Mouse (Mus musculus) ovary, adult 18-20 months (tissue): ENCODE results near the gene Myd88.
A peak's percentile ranks its signal among the peaks of the same experiment; 100 is the strongest.
"Not testable (repeated sequence)": the region's sequence is repeated elsewhere in the genome, so short reads cannot be mapped to it uniquely, and the experiment has no call there.

ENCODE experiments used
- DNase-seq: peaks from one replicate; pipeline ENCODE4 v3.0.0; 2022; ENCODE audit warnings: low spot score, mixed read lengths

Gene Myd88

DNA sequence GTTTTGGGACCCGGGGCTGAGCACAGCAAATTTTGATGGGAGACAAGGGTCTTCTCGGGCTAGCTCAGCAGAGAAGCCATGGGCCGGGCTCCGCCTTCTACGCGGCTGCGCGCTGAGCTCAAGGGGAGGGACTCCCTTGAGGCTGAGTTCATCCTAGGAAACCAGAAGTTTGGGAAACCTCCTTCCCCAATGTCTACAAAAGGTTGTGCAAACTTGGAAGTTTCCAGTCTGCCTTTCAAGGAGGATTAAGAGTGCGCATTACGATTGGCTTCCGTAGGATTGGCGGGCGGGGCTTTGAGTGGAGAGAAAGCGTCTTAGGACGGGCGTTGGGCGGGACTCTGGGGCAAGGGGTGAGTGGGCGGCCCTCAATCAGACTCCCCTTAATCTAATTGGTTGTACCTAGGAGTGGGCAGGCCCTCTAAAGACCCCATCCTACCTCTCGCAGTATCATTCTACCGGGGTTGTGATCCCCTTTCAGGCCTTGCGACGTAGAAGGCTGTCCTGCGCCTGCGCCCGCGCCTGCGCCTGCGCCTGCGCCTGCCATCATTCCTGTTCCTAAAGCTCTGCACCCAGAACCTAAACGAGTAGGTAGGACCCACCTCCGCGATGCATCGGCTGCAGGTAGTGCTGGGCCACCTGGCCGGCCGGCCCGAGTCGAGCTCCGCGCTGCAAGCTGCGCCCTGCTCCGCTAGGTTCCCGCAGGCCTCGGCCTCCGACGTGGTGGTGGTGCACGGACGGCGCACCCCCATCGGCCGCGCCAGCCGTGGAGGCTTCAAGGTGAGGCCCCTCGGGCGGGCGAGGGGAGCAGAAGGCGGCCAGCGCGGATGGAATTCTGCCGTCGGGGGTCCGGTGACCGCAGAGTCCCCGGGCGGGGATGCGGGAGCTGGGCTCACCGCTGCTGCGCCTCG is at the start of gene Myd88:
Gene Myd88 (minus strand): TSS at position 503 of the 908 bp plus-strand sequence.
- DNase-seq, result peak; percentile 97

DNA sequence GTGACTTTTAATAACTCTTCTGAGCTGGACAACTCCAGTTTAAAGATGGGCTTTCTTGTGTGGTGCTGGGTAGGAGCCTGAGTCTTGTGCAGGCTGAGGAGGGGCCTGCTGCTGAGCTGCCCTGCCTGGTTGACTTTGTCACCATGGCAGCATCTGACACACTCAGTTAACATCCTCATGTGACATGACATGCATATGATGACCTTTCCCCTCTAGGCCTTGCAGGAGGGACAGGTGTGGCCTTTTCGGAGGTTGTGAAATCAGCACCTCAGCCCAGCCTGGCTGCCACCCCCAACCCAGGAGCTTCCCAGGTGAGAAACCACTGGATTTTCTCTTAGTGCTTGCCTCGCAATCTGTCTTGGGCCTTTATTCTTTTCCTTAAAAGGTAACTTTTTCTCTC is 49.0 kb upstream of the Myd88 start:
- DNase-seq, result no peak

DNA sequence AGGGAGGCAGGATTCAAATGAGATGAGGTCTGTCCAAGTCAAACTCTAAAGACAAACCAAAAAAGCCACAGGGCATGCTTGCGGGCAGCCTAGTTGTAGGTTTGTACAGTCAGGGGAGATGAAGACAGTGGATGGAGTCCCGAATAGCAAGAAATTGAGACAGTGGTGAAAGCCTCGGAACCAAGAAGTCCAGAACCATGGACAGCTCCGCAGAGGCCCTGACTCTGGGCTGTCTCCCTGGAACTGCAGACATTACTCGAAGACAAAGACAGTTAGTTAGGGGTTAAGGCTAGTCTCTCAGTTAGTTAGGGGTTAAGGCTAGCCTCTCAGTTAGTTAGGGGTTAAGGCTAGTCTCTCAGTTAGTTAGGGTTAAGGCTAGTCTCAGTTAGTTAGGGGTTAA is 47.7 kb upstream of the Myd88 start:
- no peak for DNase-seq

DNA sequence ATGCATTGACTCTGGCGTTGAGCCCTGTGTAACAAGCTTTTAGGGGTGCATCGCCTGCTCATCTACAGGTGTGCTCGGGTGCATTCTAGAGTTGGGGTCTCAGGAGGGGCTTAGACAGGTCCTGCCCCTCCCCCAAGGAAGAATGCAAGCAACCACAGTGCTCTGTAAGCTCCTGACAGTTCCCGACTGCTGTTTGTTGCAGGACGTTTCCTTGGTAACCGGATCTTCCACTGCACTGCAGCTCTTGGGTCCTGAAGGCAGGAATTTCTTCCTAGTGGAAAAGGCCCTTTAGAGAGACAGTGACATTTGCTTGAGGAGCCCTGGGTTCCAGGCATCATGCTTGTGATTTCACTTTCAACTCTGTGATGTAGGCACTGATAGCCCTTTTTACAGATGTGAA is 41.4 kb upstream of the Myd88 start:
- no peak for DNase-seq

DNA sequence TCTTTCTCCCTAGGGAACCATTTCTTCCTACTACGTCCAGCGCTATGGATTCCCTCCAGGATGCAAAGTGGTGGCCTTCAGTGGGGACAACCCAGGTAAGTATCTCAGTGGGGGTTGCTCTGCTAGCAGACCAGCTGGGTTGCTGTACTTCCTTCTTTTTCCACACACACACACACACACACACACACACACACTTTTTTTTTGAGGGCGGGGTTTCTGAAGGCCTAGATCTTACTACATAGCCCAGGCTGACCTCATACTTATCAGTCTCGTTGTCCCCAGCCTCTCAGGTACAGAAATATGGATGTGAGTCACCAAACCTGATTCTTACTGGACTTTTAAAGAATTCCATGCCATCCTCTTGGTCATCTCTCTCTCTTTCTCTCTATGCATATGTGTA is 37.0 kb upstream of the Myd88 start:
- DNase-seq, result no peak

DNA sequence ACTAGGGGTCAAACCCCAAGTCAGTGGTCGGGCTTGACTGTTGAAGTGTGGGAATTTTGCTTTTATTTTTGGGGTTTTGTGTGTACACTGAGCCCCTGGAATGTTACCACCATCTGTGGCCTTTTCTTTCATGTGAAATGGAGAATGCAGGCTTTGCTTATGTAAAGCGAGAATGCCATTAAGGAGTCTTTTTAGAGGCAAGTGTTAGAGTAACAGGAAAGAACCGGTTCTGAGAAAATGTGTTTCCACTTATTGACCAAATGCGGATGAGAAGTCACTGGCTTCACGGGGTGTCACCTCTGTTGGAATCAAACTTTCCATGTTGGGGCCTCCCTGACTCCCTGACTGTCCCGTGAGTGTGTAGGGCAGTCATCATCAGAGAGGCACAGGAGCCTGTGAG is 34.3 kb upstream of the Myd88 start:
- no peak for DNase-seq

DNA sequence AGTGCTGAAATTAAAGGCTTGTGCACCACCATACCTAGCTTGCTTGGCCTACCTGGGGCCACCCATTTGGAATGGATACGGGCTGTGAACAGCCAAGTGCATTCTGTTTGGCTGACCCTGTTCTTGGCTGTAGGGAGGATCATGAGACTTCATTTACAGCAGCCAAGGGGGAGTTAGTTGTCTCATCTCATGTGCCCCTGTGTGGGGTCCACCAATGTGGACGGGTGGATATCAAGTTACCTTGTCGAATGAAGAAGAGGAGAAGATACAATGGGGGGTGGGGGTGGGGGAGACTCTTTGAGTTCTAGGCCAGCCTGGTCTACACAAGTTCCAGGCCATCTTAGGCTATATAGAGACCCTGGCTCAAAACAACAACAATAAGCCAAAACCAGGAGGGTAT is 33.8 kb upstream of the Myd88 start:
- no peak for DNase-seq

DNA sequence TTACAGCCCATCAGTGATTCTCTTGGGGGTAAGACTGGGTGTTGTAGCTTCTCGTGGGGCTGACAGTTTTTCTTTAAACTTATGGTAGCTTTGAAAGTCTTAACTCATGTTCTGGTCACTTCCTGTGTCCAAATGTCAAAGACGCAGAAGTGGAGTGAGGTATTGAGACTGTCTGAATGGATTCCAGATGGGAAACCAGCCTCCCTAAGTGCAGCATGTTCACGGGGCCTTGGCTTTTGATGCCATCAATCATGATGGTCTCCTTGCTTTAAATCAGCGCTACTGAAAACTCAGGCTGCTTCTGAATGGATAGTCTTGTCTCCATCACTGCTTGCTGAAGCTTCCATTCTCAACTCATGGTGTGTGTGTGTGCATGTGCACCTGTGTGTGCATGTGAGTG is 30.0 kb upstream of the Myd88 start:
- no peak for DNase-seq

DNA sequence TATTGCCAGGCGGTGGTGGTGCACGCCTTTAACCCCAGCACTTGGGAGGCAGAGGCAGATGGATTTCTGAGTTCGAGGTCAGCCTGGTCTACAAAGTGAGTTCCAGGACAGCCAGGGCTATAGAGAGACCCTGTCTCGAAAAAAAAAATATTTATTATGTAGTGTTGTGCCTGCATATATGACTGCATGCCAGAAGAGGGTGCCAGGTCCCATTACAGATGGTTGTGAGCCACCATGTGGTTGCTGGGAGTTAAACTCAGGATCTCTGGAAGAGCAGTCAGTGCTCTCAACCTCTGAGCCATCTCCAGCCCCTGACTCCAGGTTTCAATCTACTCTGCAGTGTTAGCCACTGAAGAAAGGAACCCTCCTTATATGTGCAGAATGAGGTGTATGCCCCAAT is 29.6 kb upstream of the Myd88 start:
- not testable (repeated sequence) for DNase-seq

DNA sequence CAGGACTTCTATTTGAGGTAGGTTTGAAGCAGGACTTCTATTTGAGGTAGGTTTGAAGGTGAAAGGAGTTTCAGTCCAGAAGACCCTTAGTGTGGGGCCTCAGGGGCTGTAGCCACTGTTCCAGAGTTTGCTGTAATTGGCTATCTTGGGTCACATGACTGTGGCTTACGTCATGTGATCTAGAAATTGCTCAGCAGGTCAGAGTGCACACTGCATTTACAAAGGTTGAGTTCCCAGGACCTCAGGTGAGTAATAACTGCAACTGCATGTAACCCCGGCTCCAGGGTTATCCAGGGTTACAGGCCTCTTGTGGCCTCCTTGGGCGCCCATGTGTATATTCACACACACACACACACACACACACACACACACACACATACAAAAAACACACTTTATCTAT is 27.2 kb upstream of the Myd88 start:
- DNase-seq, result no peak

DNA sequence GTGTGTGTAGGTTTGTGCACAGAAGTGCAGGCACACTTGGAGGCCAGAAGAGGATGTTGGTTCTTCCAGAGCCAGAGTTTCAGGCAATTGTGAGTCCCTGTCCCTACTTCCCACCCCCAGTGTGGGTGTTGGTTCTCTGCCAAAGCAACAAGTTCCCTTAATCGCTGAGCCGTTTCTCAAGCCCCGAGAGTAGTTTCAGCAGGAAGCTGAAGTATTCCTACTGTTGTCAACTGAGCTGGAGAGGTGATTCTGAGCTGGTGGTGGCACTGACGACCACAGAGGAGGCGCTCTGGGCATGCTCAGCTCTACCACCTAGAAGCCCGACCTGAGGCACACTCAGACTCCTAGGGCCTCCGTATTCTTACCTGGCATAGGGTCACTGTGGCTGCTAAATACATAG is 24.1 kb upstream of the Myd88 start, which contains the start of gene Slc22a14:
Gene Slc22a14 (minus strand): TSS at position 270 of the 400 bp plus-strand sequence.
- no peak for DNase-seq

DNA sequence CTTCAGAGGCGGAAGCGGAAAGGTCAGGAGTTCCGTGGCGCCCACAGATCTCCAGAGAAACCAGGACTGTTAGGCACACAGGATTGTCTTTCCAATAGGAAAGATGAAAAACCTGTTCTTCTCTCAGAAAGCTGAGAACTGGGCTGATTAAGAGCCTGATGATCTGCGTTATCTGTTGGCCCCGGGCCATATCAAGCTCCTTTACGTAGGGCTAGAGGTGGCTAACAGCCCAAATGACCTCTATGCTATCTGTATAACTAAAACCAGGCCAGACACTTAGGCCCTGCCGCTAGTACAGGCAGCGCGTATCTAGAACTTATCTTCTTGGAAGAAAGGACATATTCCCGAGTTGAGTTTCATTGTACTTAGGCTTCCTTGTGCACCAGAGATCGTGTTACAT is 22.0 kb upstream of the Myd88 start:
- no peak for DNase-seq

DNA sequence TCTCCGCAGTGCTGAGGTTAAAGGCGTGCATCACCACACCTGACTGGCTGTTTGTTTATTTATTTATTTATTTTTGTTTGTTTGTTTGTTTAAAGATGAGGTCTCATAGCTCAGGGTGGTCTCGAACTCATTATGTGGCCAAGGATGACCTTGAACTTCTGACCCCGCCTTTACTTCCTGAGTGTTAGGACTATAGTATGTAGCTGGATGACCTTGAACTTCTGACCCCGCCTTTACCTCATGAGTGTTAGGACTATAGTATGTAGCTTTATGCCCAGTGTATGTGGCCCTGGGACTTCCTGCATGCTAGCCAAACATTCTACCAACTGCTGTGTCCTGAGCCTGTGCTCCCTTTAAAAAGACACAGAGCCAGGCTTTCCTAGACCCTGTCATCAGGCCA is 20.2 kb upstream of the Myd88 start:
- no peak for DNase-seq

DNA sequence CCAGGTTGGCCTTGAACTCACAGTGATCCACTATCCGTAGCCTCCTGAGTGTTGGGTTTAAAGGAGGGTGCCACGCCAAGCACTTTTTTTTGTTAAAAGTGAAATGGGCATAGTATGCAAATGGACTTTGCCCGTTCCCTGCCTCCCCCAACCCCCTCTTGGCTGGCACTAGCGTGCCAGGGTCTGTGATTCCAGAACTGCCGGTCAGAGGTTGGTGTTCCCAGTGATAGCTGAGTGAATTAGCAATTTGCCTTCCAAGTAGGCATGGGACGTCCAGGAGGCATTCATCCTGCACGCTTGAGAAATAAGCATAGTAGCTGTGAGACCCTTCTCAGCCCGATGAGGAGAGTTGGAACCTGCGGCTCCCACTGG is 16.8 kb upstream of the Myd88 start:
- no peak for DNase-seq

DNA sequence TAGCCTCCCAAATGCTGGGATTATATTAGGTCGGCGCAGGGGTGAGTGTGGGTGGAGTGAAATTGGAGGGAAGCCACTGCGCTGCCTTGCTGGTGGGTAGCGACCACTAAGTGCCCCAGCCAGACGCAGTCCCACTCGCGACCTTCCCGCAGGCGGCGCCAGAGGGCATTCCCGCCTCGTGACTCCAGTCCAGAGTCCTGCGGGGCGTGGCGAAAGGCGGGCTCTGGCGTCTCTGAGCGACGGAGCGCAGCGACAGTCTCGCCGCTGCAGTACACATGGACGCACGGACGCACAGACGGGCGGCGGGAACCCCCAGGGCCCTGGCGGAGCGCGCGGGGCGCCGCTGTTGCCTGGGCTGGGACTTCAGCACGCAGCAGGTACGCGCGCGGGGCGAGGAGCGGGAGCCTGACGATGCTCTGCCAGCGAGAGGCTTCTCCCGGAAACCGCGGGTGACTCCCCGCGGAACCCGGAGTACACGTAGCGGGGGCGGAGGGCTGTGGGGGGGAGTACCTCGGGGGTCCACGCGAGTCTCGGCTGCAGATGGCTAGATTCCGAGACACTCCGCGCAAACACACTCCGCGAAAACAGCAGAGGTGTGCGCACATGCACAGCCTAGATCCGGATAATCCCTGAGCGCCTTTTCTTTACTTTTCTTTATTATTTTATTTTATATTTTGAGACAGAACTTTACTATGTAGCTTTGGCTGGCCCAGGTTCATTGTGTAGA is 16.3 kb upstream of the Myd88 start, which contains the start of gene Xylb:
Gene Xylb (plus strand): TSS at position 51 of the 727 bp plus-strand sequence.
- DNase-seq, result peak; percentile 80

DNA sequence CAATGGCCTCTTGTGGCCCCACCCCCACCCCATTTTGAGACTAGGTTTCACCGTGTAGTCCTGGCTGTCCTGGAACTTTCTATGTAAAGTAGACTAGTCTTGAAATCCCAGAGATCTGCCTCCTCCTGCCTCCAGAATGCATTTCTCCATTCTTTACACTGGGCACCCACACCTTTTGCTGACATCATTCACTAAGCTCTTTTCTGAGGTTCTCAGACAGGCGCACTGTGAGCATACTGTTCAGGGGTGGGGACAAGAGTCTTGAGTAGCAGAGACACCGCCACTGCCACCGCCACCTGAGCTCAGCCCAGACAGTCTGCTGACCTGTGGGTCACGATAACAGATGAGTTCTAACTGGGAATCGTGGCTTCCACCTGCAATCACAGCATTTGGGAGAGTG is 14.7 kb upstream of the Myd88 start:
- no peak for DNase-seq

DNA sequence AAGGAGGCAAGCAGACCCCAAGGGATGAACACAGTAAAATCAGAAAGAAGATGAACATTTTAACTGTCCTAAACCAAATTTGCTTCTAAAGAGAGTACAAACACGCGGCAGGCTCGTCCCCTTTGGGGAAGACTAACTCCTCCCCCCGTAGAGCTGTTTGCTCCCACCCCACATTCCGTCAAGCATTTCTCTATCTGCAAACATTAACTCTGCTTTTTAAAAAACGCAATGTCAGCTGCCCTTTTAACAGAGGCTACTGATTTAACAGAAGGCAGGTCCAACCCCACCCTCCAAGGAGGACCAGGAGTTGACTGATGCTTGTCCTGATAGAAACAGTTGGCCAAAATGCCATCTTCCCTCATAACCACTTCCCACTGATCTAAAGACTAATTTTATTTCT is 12.7 kb upstream of the Myd88 start:
- DNase-seq, result no peak

DNA sequence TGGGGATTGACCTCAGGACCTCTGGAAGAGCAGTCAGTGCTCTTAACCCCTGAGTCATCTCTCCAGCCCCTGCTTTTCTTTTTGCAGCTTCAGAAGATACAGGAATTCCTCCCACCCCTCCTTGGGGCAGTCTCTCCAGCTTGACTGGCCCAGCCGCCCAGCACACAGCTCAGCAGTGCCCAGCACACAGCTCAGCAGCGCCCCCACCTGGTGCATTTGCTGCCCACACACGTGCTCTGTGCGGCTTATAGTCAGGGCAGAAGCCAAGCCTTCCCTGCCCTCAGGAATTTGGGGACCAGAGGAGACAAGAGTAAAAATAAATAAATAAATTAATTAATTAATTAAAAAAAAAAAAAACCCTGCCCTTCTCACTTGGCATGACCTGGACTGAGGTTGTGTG is 10.8 kb upstream of the Myd88 start:
- peak; percentile 39 for DNase-seq

DNA sequence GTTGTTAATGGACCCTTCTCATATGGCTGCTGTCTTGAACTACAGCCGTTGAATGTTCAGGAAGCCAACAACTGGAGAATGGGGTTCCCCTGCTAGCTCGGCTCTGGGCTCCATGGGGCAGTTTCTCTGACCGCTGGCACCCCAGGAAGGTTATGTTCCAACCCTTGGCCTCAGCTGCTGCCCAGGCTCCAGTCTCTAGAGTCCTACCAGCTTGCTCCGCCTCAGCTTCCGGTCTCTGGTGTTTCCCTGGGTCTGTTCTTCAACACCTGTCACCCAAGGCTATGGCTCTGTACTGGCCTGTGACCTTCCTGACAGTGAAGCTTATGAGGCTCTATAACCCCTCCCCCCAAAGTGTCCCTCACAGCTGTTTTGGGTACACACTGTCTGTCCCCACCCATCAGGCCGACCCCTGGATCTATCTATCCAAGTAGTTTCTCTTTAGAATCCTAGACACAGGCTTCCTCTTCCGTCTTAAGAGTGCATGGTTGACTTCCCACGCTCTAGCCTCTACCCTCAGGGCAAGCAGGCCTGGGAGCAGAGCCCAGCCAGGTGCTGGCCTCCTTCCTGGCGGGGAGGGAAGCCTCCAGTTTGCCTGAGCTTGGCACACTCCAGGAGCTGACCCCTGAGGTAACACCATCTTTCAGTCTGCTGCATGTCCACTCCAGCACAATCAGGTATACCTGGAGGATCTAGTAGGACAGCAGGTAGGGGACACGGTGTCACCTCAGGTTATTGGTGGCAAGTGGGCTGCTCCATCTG is 9.9 kb upstream of the Myd88 start:
- DNase-seq, result no peak

DNA sequence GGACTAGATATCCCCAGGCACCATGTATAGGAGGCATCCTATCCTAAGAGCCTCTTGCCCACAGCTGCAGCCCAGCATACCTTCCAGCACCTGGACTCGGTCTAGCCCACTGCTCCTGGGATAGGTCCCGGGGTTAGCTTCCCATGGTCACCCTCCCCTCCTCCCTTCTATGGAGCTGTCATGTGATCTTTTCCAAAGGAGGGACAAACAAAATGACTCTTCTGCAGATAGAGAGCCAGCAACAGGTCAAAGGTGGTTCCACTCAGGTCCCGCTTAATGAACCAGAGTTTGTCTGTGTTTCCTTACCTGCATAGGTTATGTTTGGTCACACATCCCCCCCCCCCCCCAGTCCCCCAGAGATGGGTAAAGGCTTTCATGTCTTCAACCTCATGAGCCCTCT is 9.3 kb upstream of the Myd88 start:
- no peak for DNase-seq

DNA sequence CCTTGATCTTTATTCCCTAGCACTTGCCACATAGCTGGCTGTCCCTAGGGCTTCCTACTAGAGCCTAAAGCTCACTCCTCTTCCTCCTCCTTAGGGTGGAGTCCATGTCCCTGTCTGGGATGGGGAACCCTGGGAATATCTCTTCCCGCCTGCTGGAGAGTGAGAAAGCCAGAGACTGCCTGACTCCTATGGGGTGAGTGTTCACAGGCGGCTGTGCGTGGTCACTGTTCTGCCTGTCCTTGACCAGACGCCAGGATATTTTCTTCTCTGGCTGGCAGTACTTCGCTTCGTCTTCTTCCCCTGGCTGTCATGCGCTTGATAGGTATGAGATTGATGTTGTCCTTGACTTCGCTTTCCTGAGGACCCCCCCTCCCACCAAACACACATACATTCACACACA is 5.2 kb upstream of the Myd88 start:
- no peak for DNase-seq

DNA sequence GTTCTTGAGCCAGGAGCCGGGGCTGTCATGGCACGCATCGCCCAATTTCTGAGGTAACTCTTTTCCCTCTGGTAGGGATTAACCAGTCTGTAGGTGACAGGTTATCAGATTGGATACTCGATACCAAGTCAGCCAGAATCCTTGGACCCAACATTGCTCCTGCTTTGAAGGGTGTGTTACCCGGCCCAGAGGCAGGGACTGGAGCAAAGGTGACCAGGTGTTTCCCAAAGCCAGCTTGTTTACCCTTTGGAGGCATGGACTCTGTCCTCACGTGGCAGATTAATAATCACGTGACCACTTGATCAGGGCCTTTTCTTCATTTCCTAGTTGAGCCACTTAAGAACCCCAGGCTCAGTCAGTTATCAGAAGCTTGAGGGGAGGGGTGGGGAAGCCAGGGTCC is 1.5 kb upstream of the Myd88 start:
- no peak for DNase-seq

DNA sequence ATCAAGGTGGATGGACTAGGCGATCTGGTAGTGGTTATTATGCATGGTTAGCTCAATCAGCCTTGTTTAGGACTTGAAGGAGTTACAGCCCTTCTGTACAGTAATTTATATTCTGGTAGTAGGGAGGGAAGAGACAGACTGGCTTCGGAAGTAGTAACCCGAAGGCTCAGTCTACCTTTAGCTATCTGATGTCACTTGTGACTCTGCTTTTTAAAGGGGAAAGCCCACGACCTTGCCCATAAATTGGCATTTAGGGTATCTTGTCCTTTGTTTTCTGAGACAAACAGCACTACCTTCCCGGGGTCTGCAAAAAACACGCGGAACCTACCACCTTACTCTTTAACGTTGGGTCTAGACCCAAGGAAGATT is 1.0 kb downstream of the Myd88 start:
- DNase-seq, result no peak
